Mouse (Mus musculus) embryonic facial prominence, embryonic 15.5 days (tissue): ENCODE results near the gene Lcn2. TPM values are rescaled to one million over a fixed set of nuclear protein-coding genes. Genes with fewer than 3 reads are reported as not detected.
A peak's percentile ranks its signal among the peaks of the same experiment; 100 is the strongest.

Experiments used
- ATAC-seq: fragments of 200-750 bp; cut with Nextera tagmentation; 2 replicates; pipeline ENCODE4 v1.8.0; 2017; ENCODE audit warnings: low read depth, moderate TSS enrichment; ENCODE audit not compliant: insufficient number of reproducible peaks, low FRiP score, low TSS enrichment
- H3K27ac ChIP-seq: fragments of 300-500 bp; sonication (generic); replicated peaks from 2 replicates; pipeline ENCODE4 v1.5.1; 2015; ENCODE audit warnings: mild to moderate bottlenecking, inconsistent platforms
- H3K27me3 ChIP-seq: fragments of 300-500 bp; sonication (generic); 2 replicates; pipeline ENCODE4 v1.6.1; 2015; ENCODE audit warnings: inconsistent platforms
- H3K36me3 ChIP-seq: fragments of 300-500 bp; sonication (generic); 2 replicates; pipeline ENCODE4 v1.6.1; 2015; ENCODE audit warnings: mild to moderate bottlenecking, inconsistent platforms
- H3K4me1 ChIP-seq: fragments of 300-500 bp; sonication (generic); 2 replicates; pipeline ENCODE4 v1.6.1; 2015; ENCODE audit warnings: inconsistent platforms
- H3K4me2 ChIP-seq: fragments of 300-500 bp; sonication (generic); replicated peaks from 2 replicates; pipeline ENCODE4 v1.6.1; 2015; ENCODE audit warnings: mild to moderate bottlenecking, inconsistent platforms
- H3K4me3 ChIP-seq: fragments of 300-500 bp; sonication (generic); replicated peaks from 2 replicates; pipeline ENCODE4 v1.5.1; 2015; ENCODE audit warnings: mild to moderate bottlenecking, inconsistent platforms
- H3K9ac ChIP-seq: fragments of 300-500 bp; sonication (generic); 2 replicates; pipeline ENCODE4 v1.6.1; 2015; ENCODE audit warnings: inconsistent platforms
- H3K9me3 ChIP-seq: fragments of 300-500 bp; sonication (generic); replicated peaks from 2 replicates; pipeline ENCODE4 v1.6.1; 2016; ENCODE audit warnings: inconsistent platforms
- WGBS: fragments of 180-500 bp; shearing (Covaris S2); methylation state at CpG from one replicate; pipeline ENCODE4 v1.1.7; 2015; 5-methylcytosine and 5-hydroxymethylcytosine counted together
- polyA plus RNA-seq: library from polyadenylated mRNA; unstranded; fragments of >200 nt; fragmentation: Nextera tagmentation; extraction: Ambion mirVana; gene quantifications from 2 replicates; pipeline ENCODE4 v1.2.1, GENCODE M21; 2015

Gene Lcn2
- polyA plus RNA-seq, 1 experiment from 2014 or later, result 6.5 TPM

DNA sequence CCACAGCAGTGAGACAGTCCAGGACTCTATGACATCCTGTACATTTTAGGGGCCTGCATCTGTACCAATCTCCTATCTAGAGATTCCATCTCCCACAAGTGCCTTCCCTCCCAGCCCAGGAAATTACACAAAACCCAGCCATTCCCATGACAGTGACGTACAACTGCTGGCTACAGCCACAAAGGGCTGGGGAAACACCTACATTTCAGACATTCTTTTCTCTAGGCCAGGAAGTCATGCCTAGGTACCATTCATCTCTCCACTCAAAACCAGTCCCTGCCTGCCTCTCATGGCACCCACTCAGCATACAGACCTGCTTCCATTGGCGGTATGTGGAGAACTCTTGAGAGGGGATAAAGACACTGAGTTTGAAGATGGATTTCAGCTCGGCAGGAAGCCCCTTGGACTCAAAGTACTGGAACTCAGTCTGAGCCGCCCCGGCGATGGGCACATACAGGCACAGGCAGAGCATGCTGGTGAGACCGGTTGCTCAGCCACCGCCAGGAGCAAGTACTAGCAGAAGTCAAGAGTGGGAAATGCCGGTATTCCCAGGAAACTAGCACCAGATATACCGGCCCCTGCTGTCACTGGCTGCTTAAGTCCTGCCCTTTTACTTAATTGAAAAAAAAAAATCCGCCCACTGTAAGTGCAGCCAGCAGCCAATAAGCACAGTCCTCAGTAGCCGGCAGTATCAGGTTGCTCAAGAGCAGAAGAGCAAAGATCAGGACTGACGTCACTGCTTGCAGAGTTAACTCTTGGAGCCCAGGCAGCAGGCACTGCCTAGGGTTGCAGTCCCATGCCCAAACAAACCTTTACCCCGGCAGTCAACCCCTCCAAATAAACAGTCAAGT, 35.7 kb upstream of the Lcn2 start:
- Histone ChIP-seq H3K27ac (peak overlapping the region; percentile 82), H3K9ac (peak overlapping the region; percentile 2; the same call in 1 of the 2 replicates), H3K27me3 (no peaks in the 10 kb centered on the region), H3K4me1 (peaks cover 62% of the 10 kb centered on the region), H3K36me3 (peaks cover 24% of the 10 kb centered on the region), H3K4me3 (peak overlapping the region; percentile 40), H3K9me3 (no peaks in the 10 kb centered on the region), H3K4me2 (peak overlapping the region; percentile 59)
- ATAC-seq, result peak; percentile 86
- WGBS, result 2% methylated on average over 14 of the region's 14 CpGs

- H3K27ac ChIP-seq, result no peak overlapping the region
- no peak overlapping the region for H3K4me2 ChIP-seq
- H3K4me3 ChIP-seq, result no peak overlapping the region
- 88% methylated on average over 6 of the region's 6 CpGs for WGBS
- no peaks in the 10 kb centered on the region for H3K9me3 ChIP-seq
- H3K36me3 ChIP-seq, result peaks cover 42% of the 10 kb centered on the region
- H3K9ac ChIP-seq, result no peak overlapping the region
- no peaks in the 10 kb centered on the region for H3K27me3 ChIP-seq
- ATAC-seq, result no peak
- peaks cover 47% of the 10 kb centered on the region for H3K4me1 ChIP-seq
These were observed 33.8 kb upstream of the Lcn2 start for GRCm38 (mm10) chr2:32421851-32422251.

GRCm38 (mm10) chr2:32420647-32421046, 32.6 kb upstream of the Lcn2 start:
- no peak overlapping the region for H3K27ac ChIP-seq
- peaks cover 54% of the 10 kb centered on the region for H3K36me3 ChIP-seq
- no peaks in the 10 kb centered on the region for H3K9me3 ChIP-seq
- no peak overlapping the region for H3K4me2 ChIP-seq
- H3K9ac ChIP-seq, result no peak overlapping the region
- no peak for ATAC-seq
- WGBS, result 88% methylated on average over 6 of the region's 6 CpGs
- H3K4me3 ChIP-seq, result no peak overlapping the region
- H3K4me1 ChIP-seq, result peaks cover 40% of the 10 kb centered on the region
- H3K27me3 ChIP-seq, result no peaks in the 10 kb centered on the region

- Histone ChIP-seq H3K9ac (no peak overlapping the region), H3K4me1 (peaks cover 35% of the 10 kb centered on the region), H3K27me3 (no peaks in the 10 kb centered on the region), H3K27ac (no peak overlapping the region), H3K9me3 (no peaks in the 10 kb centered on the region), H3K4me3 (no peak overlapping the region), H3K36me3 (peaks cover 60% of the 10 kb centered on the region), H3K4me2 (no peak overlapping the region)
- whole genome bisulfite sequencing, result 86% methylated on average over 12 of the region's 12 CpGs
- ATAC-seq, result no peak
These were observed 32.1 kb upstream of the Lcn2 start for GRCm38 (mm10) chr2:32420066-32420608.

GRCm38 (mm10) chr2:32419359-32419758, 31.3 kb upstream of the Lcn2 start:
- Histone ChIP-seq H3K9ac (no peak overlapping the region), H3K4me3 (no peak overlapping the region), H3K27ac (no peak overlapping the region), H3K4me2 (no peak overlapping the region), H3K27me3 (no peaks in the 10 kb centered on the region), H3K9me3 (no peaks in the 10 kb centered on the region), H3K36me3 (peaks cover 67% of the 10 kb centered on the region), H3K4me1 (peaks cover 27% of the 10 kb centered on the region)
- WGBS, result 79% methylated on average over 3 of the region's 3 CpGs
- ATAC-seq, result no peak

- no peaks in the 10 kb centered on the region for H3K9me3 ChIP-seq
- no peak overlapping the region for H3K4me2 ChIP-seq
- no peak overlapping the region for H3K4me3 ChIP-seq
- H3K27me3 ChIP-seq, result no peaks in the 10 kb centered on the region
- ATAC-seq, result no peak
- peaks cover 20% of the 10 kb centered on the region for H3K4me1 ChIP-seq
- peaks cover 74% of the 10 kb centered on the region for H3K36me3 ChIP-seq
- H3K9ac ChIP-seq, result no peak overlapping the region
- H3K27ac ChIP-seq, result no peak overlapping the region
- 47% methylated on average over 12 of the region's 12 CpGs for WGBS
These were observed 30.5 kb upstream of the Lcn2 start for GRCm38 (mm10) chr2:32418430-32419151.

DNA sequence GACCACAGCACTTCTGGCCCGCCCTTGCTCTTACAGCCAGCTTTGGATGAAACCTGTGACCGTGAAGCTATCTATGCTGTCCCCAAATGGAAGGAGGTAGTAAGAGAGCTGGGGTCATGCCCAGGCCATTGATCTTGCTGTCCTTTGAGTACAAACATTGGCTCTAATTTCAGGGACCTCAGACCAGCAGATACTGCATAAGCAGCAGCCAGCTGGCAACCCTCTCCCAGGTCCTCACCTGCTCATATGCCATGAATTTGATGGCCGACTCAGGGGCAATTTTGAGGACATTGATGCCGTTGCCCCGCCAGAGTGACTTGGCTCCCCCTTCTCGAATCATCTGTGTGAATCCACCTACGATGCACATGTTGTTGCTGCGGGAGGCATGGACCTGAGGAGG, 29.4 kb upstream of the Lcn2 start:
- Histone ChIP-seq H3K36me3 (peaks cover 74% of the 10 kb centered on the region), H3K27ac (no peak overlapping the region), H3K27me3 (no peaks in the 10 kb centered on the region), H3K4me3 (no peak overlapping the region), H3K4me1 (peaks cover 9% of the 10 kb centered on the region; the same call in 1 of the 2 replicates), H3K4me2 (no peak overlapping the region), H3K9ac (no peak overlapping the region), H3K9me3 (no peaks in the 10 kb centered on the region)
- no peak for ATAC-seq
- WGBS, result 89% methylated on average over 8 of the region's 8 CpGs

DNA sequence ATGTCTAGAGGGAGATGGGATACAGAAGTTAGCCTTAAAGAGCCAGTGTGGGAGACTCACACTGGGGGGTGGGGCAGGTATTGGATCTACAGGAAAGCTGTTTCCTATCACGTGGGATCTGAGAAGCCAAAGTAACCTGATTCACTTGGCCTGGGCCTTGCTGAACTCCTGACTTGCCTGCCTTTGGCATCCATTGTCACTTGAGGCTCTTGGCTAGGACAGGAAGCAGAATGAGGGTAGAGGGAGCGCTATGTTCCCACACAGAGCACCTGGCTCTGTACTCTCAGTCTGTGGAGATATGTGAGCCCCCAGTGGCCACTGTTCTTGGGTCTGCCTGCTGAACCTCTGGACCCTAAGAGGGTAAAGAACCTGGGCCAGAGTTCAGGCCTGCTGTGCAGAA, 28.5 kb upstream of the Lcn2 start:
- no peak overlapping the region for H3K4me3 ChIP-seq
- H3K4me1 ChIP-seq, result 0 out of 2 replicates have a peak, but pooled peaks cover under 1% of the 10 kb centered on the region
- ATAC-seq, result no peak
- 64% methylated on average over 2 of the region's 2 CpGs for whole genome bisulfite sequencing
- no peak overlapping the region for H3K27ac ChIP-seq
- no peaks in the 10 kb centered on the region for H3K9me3 ChIP-seq
- no peaks in the 10 kb centered on the region for H3K27me3 ChIP-seq
- peaks cover 74% of the 10 kb centered on the region for H3K36me3 ChIP-seq
- H3K9ac ChIP-seq, result no peak overlapping the region
- no peak overlapping the region for H3K4me2 ChIP-seq

GRCm38 (mm10) chr2:32415801-32416200, 27.7 kb upstream of the Lcn2 start:
- Histone ChIP-seq H3K4me3 (no peak overlapping the region), H3K4me2 (no peak overlapping the region), H3K9ac (no peak overlapping the region), H3K27ac (no peak overlapping the region), H3K27me3 (no peaks in the 10 kb centered on the region), H3K9me3 (no peaks in the 10 kb centered on the region), H3K4me1 (no peaks in the 10 kb centered on the region), H3K36me3 (peaks cover 70% of the 10 kb centered on the region)
- no peak for ATAC-seq
- 94% methylated on average over 12 of the region's 12 CpGs for WGBS

DNA sequence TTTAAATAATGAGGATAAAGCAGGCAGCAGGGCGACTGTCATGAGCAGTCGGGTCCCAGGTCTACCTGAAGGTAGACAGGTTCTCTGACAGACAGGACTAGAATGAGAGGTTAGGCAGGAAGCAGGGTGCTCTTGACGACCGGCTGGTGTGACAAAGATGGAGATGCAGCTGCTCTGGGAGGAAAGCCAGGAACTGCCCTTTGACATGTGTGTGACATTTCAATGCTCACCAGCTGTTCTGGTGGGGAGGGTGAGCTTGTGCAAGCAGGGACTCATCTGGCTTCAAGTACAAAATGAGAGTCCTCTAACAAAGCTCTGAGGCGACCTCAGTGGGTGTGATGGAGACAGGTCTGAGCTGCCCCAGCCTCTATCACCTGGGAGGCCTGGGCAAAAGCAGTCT, 25.9 kb upstream of the Lcn2 start:
- Histone ChIP-seq H3K27me3 (no peaks in the 10 kb centered on the region), H3K36me3 (peaks cover 52% of the 10 kb centered on the region), H3K4me2 (no peak overlapping the region), H3K9ac (no peak overlapping the region), H3K27ac (no peak overlapping the region), H3K4me3 (no peak overlapping the region), H3K4me1 (peaks cover 4% of the 10 kb centered on the region), H3K9me3 (no peaks in the 10 kb centered on the region)
- no peak for ATAC-seq
- 37% methylated on average over 5 of the region's 5 CpGs for WGBS

GRCm38 (mm10) chr2:32412742-32413531, 24.9 kb upstream of the Lcn2 start:
- H3K36me3 ChIP-seq, result peaks cover 42% of the 10 kb centered on the region
- no peak overlapping the region for H3K27ac ChIP-seq
- no peak for ATAC-seq
- H3K9me3 ChIP-seq, result no peaks in the 10 kb centered on the region
- peaks cover 11% of the 10 kb centered on the region for H3K4me1 ChIP-seq
- H3K4me3 ChIP-seq, result no peak overlapping the region
- no peak overlapping the region for H3K4me2 ChIP-seq
- 88% methylated on average over 6 of the region's 6 CpGs for WGBS
- no peaks in the 10 kb centered on the region for H3K27me3 ChIP-seq
- H3K9ac ChIP-seq, result no peak overlapping the region
